Mouse (Mus musculus) heart, adult 18-20 months (tissue): ENCODE data around the gene Grb10. TPM values are rescaled to one million over a fixed set of nuclear protein-coding genes. Genes with fewer than 3 reads are reported as not detected.

ENCODE experiments used
- DNase-seq, 2 experiments: peaks; one replicate each; pipeline ENCODE4 v3.0.0; 2021 to 2022; ENCODE audit warnings: mixed read lengths in 1 of 2
- total RNA-seq, 2 experiments: library from RNA; stranded (reverse); gene quantifications; 2 replicates each; pipeline ENCODE4 v1.2.3; 2021

Grb10 gene
- total RNA-seq, 2 experiments from 2014 or later = 55.7 to 65.7 TPM

DNA sequence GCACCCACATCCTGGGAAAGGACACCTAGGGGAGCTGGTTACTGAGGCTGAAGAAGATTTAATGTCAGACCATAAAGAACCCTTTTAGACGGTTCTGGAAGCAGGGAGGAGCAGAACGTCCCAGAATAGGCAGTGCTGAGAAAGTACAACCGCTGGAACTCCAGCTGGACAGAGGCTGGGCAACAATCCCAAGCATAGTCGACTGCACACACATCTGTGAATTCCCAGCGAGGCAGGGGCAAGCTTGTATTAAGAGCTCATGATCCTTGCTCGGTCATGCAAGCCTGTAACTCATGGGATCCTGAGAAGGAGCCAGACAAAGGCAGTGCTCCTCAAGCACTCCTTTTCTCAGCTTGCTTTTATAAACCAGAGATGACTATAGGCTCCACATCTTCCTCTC, 69.7 kb downstream of the Grb10 start:
- peak; percentile 82 to 88 for DNase-seq

DNA sequence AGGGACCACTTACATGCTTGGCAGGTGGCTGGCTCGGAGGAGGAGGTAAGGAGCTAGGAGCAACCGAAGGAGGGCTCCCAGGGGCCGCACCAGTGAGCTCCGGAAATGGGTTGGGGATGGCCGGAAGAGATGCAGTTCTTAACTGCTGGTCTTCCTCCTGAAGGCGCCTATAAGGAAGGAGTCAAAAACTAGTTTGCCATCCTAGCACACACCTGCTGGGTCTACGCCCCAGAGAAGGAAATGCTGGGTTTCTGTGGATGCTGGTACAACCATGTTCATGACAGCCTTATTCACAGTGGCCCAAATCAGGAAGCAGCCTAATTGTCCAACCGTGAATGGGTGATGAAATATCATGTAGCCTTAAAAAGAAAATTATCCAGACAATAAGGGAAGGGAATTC, 71.0 kb downstream of the Grb10 start:
- no peak for DNase-seq

DNA sequence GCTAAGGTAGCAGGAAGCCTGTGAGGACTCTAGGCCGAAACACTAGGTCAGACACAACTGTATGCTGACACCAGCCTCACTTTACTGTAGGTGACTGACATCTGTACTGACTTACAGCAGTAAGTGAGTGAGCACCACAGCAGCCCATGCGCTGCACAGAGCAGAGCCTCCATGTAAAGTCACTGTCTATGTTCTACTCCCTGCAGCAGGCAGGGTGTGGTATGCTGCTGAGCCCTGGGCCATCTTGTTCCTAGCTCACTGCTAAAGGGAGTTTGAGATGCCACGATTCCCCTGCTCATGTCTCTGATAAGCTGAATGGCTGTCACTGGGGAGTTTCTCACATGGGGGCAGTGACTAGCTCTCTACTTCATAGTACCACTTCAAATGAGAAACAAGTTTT, 72.3 kb downstream of the Grb10 start:
- DNase-seq = no peak

DNA sequence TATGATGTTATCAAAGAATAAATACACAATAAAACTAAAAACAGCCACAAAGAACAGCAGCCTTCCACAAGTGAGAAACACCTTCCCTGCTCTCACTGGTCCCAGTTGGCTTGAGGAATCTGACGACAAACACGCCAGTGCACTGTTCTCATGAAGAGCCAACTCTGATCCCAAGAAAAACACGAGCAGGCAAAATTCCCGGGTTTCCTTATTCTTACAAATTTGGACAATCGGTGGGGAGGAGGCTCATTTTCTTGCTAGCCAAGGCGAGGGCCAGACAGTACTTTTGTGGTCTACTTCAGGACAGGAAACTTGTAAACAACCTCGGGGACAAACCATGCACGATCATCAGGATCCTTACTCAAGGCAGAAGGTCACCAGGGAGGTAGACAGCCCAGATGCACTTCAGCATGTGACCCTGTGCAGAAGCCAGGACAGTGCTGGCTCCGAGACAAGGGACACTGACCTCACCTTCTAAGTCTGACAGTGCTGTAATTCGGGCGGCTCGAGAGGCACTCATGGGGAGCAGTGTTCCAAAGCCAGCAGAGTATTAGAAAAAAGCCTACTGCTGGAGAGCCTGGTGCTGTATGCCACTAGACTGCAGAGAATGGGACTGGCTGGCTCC, 72.9 kb downstream of the Grb10 start:
- peak; percentile 94 for DNase-seq

DNA sequence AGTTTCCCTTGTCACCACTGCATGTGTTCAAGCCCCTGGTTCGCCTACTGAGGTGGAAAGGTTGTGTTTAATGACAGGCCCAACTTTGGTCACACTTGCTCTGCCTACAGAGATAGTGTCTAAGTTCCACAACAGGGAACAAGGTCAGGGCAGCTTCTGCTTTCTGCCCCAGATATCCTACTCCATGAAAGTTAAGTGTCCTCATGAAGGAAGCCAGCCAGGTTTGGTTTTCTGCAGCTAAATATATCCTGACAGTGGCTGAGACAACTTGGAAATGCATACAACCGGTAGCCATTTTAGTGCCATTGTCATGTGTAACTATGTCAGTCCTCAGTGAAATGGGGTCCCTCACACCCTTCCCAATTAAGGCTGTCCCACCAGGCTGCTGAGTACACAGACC, 73.8 kb downstream of the Grb10 start:
- peak; percentile 53 to 68 for DNase-seq

DNA sequence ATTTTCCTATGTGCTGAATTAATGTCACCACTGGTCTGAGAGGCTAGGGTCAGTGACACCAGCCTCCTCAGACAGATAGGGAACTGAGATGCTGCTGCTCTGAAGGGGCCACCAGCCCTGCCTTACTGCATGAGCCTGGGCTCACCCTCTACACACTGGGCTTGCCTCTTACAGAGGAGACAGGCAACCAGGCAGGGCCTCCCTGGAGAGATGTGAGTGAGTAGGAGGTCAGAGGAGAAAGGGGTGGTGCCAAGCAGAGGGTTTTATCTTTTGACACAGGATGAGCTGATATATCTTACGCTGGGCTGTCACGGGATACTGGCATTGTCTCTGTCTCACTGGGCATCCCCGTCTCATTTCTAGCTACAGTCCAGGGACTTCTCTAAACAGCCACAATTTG, 74.9 kb downstream of the Grb10 start:
- no peak for DNase-seq

DNA sequence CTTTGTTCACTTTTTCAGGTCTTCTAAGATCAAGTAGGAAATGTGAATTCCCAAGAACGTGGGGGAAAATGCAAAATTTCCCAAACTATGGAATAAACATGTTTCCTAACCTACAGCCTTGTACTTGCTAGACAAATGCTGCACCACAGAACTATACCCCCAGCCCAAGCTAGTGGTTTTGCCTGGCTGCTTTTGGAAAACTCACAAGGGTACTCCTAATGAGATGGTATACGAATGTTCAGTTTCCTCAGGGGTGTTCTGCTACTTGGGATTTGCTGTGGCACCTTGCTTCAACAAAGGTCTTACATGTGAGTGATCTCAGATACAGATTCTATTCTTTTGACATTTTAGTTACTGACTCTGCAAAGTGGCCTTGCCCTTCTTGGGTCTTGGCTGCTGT, 75.4 kb downstream of the Grb10 start:
- no peak for DNase-seq

DNA sequence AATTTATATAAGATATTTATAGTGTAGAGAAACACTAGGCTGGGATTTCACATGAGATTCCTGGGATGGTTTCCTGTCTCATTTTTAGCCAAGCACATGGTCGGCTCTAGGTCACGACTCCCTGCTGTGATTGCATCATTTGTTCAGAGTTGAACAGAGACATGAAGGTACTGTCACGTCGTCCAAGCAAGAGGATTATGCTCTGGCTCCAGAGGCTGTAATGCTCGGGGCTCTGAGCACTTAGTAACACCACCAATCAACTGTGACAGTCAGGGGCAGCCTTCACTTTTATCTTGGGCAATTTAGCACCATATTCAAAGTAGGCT, 75.9 kb downstream of the Grb10 start:
- DNase-seq = peak; percentile 69 to 78

DNA sequence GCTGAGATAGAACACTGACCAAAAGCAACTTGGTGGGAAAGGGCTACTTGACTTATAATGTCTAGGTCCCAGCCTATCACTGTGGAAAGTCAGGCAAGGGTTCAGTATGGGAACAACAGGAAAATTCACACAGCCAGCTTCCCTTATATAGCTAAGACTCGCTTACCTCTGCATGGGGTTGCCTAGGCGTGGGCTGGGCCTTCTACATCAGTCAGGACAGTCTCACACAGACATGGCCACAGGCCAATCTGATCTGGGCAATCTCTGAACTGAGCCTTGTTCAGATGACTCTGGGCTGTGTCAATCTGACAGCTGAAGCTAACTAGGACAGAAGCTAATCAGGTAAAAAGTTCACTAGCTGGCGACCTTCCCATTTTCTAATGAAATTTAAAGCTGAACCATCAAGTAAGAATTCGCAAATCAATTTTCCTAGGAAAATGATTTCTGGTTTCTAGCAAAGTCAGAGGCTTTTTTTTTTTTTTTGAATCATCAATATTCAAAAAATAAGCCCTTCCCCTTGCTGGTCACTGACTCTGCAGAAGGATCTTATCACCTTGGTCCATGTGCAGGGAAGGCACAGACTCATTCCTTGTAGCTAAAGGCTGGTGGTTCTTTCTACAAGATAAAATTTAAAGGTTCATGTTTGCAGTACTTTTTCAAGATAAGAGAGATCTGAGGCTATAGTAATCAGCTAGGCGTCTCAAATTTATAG, 76.4 kb downstream of the Grb10 start:
- peak; percentile 69 to 82 for DNase-seq

DNA sequence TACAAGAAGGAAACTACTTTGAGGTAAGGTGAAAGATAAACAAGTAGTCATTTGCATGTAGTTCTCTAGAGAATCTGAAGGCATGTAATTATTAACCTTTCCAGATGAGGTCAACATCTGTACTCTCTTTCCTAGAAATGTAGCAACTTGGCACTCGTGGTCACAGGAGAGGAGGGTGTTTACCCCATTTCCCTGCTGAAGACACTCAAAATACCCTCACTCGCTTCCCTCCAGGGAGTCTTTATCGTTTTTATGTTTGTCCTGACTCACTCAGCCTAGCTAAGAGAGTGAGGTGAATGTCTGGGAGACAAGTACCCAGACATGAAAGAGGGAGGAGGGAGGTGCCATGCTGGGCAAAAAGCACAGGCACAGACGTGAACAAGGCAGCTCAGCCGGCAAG, 77.6 kb downstream of the Grb10 start:
- DNase-seq = no peak

DNA sequence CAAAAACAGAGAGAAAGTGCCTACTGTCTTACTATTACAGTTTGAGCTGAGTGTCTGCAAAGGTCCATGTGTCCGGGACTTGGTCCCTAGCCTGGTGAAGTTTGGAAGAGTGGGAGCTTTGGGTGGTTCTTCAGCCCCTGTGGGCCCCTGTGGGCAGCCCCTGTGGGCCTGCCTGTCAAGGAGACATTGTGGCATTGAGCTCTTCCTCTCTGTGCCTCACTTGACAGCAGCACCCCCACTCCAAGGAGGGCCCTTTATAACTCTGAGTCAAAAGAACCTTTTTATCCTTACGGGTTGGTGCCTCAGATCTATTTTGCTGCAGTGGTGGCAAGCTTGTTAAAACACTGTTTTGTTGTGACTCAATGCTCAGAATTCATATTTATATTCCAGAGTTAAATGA, 78.3 kb downstream of the Grb10 start:
- no peak for DNase-seq

DNA sequence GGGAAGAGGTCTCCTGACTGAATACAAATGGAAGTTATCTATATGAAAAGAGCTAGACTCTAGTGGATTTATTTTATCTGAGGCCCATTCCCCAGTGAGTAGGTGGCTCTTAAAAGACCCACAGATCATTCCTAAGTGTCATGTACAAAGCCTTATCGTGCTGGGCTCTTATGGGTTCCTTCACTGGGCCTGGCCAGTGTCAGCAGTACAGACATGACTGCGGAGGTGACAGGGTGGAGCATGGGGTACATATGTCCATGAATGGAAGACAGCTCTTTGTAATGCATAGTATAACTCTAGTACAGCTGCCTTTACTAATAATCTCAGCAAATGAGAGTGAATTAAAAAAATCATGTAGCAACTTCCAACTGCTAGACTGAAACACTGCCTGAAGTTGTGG, 80.0 kb downstream of the Grb10 start:
- DNase-seq = no peak

DNA sequence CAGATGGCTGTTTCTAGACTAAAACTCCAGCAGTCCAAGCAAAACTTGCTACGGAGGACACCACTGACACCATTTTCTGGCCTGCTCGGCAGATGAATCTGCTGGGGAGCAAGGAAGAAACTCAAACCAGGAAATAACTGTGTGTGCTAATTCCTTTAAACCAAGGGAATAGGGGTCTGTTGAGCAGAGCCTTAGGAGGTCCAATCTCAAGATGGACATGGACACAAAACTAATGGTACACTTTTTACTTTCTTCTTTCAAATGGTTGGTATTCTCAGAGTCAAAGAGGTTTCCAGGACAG, 80.5 kb downstream of the Grb10 start:
- DNase-seq = no peak

DNA sequence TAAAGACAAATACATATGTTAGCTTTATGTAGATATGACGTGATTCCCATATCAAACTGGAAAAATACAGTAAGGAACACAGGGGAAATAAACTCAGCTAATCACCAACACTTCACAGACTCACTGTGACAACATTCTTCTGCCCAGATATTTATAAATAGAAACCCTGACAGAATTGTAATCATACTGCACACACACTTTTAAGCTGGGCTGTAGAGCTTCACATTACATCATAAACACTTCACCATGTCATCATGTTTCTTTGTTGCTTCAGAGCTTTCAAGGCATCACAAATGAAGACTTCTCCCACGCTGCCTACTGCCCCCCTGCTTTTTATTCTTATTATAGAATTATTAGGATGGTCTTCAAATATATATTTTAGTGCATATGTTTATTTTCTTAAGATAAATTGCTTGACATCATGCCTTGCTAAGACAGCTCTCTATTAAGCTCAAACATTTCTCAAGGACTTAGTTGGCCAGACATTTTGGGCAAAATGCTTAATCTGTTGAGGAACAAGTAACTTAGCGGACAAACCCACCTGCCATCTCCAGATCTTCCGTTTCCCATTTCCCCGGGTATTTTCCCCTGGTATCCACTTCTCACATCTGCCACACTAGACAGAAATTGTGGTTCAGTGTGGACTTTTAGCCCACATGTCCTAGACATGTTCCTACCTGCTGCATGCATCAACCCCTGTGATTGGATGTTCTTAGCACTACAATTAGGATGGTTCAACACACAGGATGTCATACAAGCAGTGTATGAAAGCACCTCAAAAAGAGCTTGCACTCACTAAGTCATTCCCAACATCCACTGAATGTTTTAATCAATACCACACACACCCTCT, 81.0 kb downstream of the Grb10 start:
- no peak for DNase-seq

DNA sequence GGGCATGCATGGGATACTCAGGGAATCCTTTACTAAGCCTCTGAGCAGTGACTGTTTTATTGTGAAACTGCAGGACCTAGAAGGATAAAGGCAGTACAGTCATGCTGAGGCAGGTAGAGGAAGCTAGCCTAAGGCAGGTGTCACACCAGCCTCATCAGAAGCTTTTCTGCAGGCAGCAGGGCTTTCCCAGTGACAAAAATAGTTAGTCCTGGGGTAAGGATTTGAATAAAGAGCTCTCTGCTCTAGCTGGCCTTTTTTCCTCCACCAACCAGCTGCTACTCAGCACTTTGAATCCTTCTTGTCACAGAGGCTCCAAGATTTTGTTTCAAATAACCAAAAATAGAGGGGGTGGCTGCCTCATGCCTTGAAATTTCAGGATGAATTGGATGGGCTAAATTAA, 82.7 kb downstream of the Grb10 start:
- DNase-seq = no peak

DNA sequence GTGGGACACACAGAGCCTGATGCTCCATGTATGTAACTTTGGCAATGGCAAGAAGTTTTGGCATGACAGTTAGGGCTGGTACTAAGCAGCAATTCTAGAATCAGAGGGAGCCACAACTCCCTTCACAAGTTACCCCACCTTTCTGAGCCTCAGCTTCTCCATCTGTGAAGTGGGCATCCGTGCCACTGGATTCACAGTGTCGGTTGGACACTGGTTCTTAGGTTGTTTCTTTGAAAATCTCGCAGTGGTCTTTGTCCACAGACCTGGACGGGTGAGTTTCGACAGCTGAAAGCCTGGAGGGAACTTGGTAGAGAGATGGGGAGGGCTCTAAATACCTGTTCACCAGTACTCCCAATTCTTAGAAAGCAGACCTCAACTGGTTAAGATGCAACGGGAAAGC, 83.9 kb downstream of the Grb10 start:
- no peak for DNase-seq

DNA sequence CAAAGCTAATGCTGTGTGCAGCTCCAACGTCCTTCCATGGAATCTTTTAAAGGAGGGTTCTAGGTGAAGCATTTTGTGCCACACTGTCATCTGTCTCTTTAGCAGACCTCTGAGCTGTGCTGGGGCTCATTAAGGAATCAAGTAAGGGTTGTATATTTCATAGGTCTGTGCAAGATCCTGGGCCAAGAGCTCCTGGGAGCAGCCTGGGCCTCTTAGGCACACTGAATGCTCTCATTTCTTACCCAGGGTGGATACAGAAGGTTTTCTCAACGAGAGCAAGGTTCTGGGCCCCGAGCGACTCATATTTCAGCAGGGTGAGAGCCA, 84.4 kb downstream of the Grb10 start:
- no peak for DNase-seq

DNA sequence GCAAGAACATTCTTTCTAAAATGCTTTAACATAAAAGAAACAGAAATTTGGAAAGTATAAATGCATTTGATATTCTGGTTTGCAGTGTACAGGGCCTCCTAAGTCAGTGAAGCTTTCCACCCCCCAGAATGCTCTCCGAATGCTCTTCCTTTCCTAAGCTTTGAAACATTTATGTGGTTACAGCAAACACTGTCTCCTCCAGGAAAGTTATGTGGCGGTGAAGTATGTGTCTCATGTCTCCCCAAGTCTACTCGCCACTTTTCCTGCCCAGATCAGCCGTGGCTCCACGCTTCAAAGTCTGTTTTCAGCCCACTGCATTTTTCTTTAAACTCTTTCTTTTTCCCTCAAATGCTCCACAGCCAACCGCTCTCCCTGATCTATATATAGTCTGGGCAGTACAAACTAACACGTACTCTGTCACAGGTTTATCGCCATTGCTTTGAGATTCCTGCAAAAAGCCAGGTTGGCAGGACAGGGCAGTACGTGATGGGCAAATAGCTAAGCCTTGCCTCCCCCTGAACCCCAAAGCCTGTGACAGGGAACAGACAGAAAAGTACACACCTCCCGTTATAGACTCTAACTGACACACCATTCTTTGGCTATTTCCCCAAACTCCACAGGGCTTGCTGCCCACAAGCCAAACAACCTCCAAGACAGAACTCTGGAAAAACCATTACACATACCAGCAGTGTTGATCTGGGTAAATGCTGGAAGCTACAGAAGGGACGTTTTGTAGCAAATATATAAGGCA, 84.9 kb downstream of the Grb10 start:
- peak; percentile 42 to 48 for DNase-seq

DNA sequence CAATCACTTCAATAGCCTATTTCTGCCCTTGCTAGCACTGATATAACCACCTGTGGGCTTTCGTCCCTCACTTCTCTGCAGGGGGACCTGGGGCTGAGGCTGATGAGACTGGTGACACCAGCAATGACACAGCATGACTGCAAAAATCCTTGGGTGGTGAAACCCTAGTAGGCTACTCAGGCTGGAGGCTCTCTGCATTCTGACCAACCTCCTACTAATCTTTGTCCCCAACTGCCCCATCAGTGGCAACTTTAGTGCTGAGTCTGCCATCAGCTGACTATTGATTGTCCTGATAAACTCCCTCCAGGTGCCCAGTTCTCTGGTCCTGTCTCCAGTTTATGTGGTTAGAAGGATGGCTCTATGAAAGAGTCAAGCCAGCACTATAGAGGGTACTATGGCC, 85.9 kb downstream of the Grb10 start:
- no peak for DNase-seq

DNA sequence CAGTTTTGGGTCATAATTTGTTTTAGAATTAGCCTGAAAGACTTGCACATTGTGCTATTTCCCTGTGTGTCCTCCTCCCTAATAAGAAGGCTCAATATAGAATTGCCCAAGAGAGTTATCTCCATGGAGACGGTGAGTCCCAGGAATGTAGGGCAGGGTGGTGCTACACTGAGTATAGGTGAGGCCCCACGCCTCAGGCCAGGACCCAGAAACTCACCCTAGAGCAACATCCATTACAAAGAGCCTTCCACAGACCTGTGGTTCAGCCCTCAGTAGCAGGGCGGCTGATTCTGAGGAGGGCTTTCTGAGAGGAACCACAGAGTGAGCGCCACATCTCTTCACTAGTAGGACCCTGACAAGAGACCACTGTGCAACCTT, 89.5 kb downstream of the Grb10 start:
- no peak for DNase-seq

DNA sequence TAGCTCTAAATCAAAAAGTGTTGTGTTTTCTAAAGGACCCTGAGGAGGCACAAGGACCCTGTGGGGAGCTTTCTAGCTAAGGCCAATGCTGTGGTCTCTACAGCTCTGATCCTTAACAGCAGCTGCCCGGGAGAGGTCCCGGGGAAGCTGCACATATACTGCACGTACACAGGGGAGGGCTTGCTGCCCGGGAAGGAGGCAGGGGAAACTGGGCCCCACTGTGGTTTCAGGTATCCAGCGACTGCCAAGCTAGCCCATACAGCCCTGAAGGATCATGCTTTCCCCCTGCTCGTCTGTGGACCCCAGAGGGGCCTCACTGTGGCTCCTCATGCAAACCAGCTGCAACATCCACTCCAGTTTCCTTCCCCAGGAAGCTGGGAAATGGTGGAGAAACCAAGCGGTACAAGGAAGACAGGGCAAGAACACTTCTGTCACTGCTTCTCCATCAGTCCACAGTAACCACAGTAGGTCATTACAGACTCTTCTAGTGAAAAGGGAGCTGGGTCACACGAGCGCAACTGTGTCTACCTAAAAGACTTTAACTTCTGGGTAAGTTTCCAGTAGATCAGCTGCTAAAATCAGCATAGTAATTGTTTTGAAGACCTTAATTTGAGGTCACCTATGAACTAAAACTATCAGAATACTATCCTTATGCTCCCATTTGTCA, 90.0 kb downstream of the Grb10 start:
- DNase-seq = no peak

DNA sequence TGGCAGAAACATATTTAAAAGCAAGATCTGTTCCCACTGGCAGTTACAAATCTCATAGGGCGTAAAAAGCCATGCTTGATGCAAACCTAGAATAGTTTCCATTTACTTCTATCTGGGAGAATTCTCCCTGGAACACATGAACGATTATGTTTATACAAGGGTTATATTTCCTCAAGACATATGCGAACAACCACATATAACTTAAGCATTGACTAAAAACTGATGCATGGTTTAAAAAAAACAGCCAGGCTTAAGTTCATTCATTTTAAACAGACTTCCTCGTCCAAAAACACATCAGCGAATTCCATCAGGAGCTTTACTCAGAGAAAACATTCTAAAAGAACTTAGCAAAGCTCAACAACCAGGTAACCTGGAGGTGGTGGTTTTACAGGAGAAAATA, 90.6 kb downstream of the Grb10 start:
- no peak for DNase-seq

DNA sequence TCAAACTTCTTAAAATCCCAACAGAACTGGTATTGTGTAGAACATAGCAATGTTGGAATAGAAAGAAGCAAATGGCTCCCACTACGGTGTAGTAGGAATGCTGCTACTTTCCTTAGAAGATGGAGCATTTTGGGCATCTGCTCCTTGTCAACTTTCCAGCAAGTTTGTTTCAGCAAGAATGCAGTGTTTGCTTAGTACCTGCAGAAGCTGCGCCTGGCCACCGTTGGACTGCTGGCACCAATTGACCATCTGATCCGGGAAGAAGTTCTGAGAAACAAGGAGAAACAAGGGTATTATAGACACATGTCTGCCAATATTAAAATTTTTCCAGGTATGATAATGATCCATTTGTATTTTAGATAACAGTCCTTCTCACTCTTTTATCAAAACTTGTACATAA, 92.7 kb downstream of the Grb10 start:
- no peak for DNase-seq
